Mouse (Mus musculus) myocyte (in vitro differentiated cells): ENCODE results near the gene Tbc1d23. TPM values are rescaled to one million over a fixed set of nuclear protein-coding genes. Genes with fewer than 3 reads are reported as not detected.

ENCODE experiments used
- H3K27me3 ChIP-seq: one replicate; pipeline ENCODE4 v1.6.1; 2011; ENCODE audit not compliant: control insufficient read depth, insufficient read depth, insufficient read length
- H3K36me3 ChIP-seq: one replicate; pipeline ENCODE4 v1.6.1; 2011; ENCODE audit not compliant: control insufficient read depth, insufficient read depth
- H3K4me2 ChIP-seq: one replicate; pipeline ENCODE4 v1.6.1; 2011; ENCODE audit warnings: low read depth, control low read depth
- H3K4me3 ChIP-seq: one replicate; pipeline ENCODE4 v1.5.1; 2011; ENCODE audit warnings: mild to moderate bottlenecking, control low read depth, moderate library complexity
- H3K79me2 ChIP-seq: one replicate; pipeline ENCODE4 v1.6.1; 2011; ENCODE audit not compliant: control insufficient read depth, insufficient read depth
- H3ac ChIP-seq: one replicate; pipeline ENCODE4 v1.6.1; 2011; ENCODE audit not compliant: control insufficient read depth, insufficient read length
- CEBPB ChIP-seq: IDR thresholded peaks from 2 replicates; pipeline ENCODE4 v1.6.1; 2011; ENCODE audit warnings: mild to moderate bottlenecking, moderate library complexity; ENCODE audit not compliant: poor library complexity, insufficient read depth, severe bottlenecking
- E2F4 ChIP-seq: IDR thresholded peaks from one replicate; pipeline ENCODE4 v1.6.1; 2011; ENCODE audit warnings: mild to moderate bottlenecking, control low read depth, moderate library complexity; ENCODE audit not compliant: insufficient read depth
- MAX ChIP-seq: IDR thresholded peaks from one replicate; pipeline ENCODE4 v1.6.1; 2011; ENCODE audit warnings: low read depth, mild to moderate bottlenecking, control low read depth
- MYOD1 ChIP-seq, 3 experiments: IDR thresholded peaks; one replicate each; pipeline ENCODE4 v1.6.1; 2011; ENCODE audit warnings: control low read depth in 2 of 3, low read depth in 2 of 3, mild to moderate bottlenecking in 2 of 3, moderate library complexity in 1 of 3; ENCODE audit not compliant: insufficient read length in 2 of 3, control insufficient read depth in 1 of 3
- MYOG ChIP-seq, 3 experiments: IDR thresholded peaks; one replicate each; pipeline ENCODE4 v1.6.1; 2011; ENCODE audit warnings: control low read depth in 2 of 3, low read depth in 2 of 3, mild to moderate bottlenecking in 2 of 3; ENCODE audit not compliant: insufficient read length in 2 of 3, control insufficient read depth in 1 of 3, insufficient read depth in 1 of 3
- POLR2A ChIP-seq: IDR thresholded peaks from one replicate; pipeline ENCODE4 v1.6.1; 2011; ENCODE audit warnings: low read depth, mild to moderate bottlenecking, control low read depth, moderate library complexity; ENCODE audit not compliant: insufficient read length
- POLR2AphosphoS2 ChIP-seq: IDR thresholded peaks from one replicate; pipeline ENCODE4 v1.6.1; 2011; ENCODE audit warnings: low read depth, control low read depth; ENCODE audit not compliant: insufficient read length
- REST ChIP-seq: IDR thresholded peaks from one replicate; pipeline ENCODE4 v1.6.1; 2011; ENCODE audit warnings: mild to moderate bottlenecking, control low read depth, moderate library complexity; ENCODE audit not compliant: insufficient read depth, insufficient read length
- SRF ChIP-seq: IDR thresholded peaks from one replicate; pipeline ENCODE4 v1.6.1; 2011; ENCODE audit warnings: low read depth; ENCODE audit not compliant: control insufficient read depth, insufficient read length
- TCF12 ChIP-seq: IDR thresholded peaks from one replicate; pipeline ENCODE4 v1.6.1; 2011; ENCODE audit warnings: mild to moderate bottlenecking, control low read depth; ENCODE audit not compliant: poor library complexity, insufficient read depth, severe bottlenecking
- TCF3 ChIP-seq: IDR thresholded peaks from one replicate; pipeline ENCODE4 v1.6.1; 2011; ENCODE audit warnings: low read depth, control low read depth; ENCODE audit not compliant: insufficient read length
- USF1 ChIP-seq: IDR thresholded peaks from one replicate; pipeline ENCODE4 v1.6.1; 2011; ENCODE audit warnings: low read depth, mild to moderate bottlenecking, control low read depth, moderate library complexity
- polyA plus RNA-seq: library from polyadenylated mRNA; unstranded; fragments of >200 nt; fragmentation: generic; extraction: Trizol; gene quantifications from one replicate; pipeline ENCODE4 v1.2.1, GENCODE M21; 2012; ENCODE audit warnings: missing spikeins

The Tbc1d23 gene
- polyA plus RNA-seq, 1 experiment = 9.6 TPM

DNA sequence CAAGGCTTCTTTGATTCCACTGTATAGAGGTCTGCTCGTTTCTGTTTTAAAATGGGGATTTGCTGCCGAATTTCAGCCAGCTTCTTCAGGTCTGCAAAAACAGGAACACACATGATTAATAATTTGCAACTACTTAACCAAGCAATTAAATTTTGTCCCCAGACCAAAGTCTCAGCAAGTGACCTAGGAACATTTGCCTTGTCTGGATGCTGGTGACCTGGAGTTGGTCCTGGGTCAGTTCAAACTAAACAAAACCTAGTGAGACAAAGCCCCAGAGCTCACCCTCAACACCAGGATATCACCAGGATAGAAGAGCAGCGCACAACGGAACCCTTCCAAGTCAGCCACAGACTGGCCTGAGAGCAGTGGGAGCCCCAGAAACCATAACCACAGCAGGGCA is 74.2 kb downstream of the Tbc1d23 start:
- Histone ChIP-seq H3K79me2 (no peaks in the 10 kb centered on the region), H3ac (no peak overlapping the region), H3K4me2 (no peak overlapping the region), H3K27me3 (no peaks in the 10 kb centered on the region), H3K4me3 (no peak overlapping the region), H3K36me3 (peaks cover 52% of the 10 kb centered on the region)
- TF ChIP-seq POLR2AphosphoS2 (peak; percentile 43), USF1 (no peak), POLR2A (no peak), TCF12 (no peak), MYOG (IDR thresholded peaks at IDR 0.05; ENCODE audit: control insufficient read depth in 1 of 3, insufficient read depth in 1 of 3, insufficient read length in 2 of 3, low read depth in 2 of 3) (no peak)

DNA sequence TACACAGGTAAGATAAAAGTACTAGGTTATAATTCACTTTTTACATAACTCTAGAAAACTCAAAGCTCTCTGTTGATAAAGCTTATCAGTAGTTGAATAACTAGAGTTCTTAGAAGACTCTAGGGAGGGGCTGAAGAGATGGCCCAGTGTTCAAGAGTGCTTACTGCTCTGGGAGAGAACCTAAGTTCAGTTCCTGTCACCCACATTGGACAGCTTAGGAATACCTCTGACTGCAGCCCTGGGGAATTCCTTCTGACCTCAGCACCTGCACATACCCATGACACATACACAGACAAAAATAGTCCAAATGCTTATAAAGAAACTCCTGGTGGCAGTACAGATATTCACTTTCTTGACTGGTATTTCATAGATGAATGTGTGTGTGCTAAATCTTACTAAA is 75.4 kb downstream of the Tbc1d23 start:
- no peak for TF ChIP-seq E2F4
- no peak for TF ChIP-seq MYOD1 (IDR thresholded peaks at IDR 0.05; ENCODE audit: control insufficient read depth in 1 of 3, insufficient read length in 2 of 3, low read depth in 2 of 3)
- TF ChIP-seq TCF12 = no peak
- TF ChIP-seq MAX = no peak
- TF ChIP-seq CEBPB = no peak
- no peak for TF ChIP-seq TCF3
- no peak for TF ChIP-seq REST
- no peak for TF ChIP-seq POLR2AphosphoS2
- TF ChIP-seq POLR2A = no peak
- TF ChIP-seq MYOG (IDR thresholded peaks at IDR 0.05; ENCODE audit: control insufficient read depth in 1 of 3, insufficient read depth in 1 of 3, insufficient read length in 2 of 3, low read depth in 2 of 3) = no peak
- no peak for TF ChIP-seq SRF
- no peak for TF ChIP-seq USF1
- no peaks in the 10 kb centered on the region for H3K79me2 ChIP-seq
- peaks cover 53% of the 10 kb centered on the region for H3K36me3 ChIP-seq
- no peak overlapping the region for H3K4me2 ChIP-seq
- no peak overlapping the region for H3K4me3 ChIP-seq
- H3K27me3 ChIP-seq = no peaks in the 10 kb centered on the region
- no peak overlapping the region for H3ac ChIP-seq

DNA sequence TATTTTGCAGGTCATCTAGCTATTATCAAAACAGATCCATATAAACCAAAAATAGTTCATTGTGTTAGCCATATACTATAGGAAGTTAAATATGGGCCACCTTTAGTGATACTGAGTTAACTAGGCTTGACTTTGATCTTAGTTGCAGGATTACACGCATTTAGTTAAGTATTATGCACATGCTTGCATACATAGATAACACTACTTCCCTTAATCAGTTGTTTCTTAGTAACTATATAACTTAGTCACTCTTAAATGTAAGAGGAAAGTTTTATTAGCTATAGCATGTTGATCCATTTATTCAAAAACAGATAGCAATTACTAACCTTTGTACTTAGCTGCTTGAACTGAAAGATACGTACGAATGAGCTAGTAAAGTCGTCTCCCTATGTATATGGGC is 79.9 kb downstream of the Tbc1d23 start:
- TF ChIP-seq CEBPB = no peak
- no peak for TF ChIP-seq TCF3
- TF ChIP-seq TCF12 = no peak
- no peak for TF ChIP-seq POLR2A
- TF ChIP-seq E2F4 = no peak
- no peak for TF ChIP-seq REST
- no peak for TF ChIP-seq POLR2AphosphoS2
- TF ChIP-seq MYOG (IDR thresholded peaks at IDR 0.05; ENCODE audit: control insufficient read depth in 1 of 3, insufficient read depth in 1 of 3, insufficient read length in 2 of 3, low read depth in 2 of 3) = no peak
- no peak for TF ChIP-seq MAX
- TF ChIP-seq SRF = no peak
- no peak for TF ChIP-seq MYOD1 (IDR thresholded peaks at IDR 0.05; ENCODE audit: control insufficient read depth in 1 of 3, insufficient read length in 2 of 3, low read depth in 2 of 3)
- no peak for TF ChIP-seq USF1
- no peak overlapping the region for H3K4me3 ChIP-seq
- H3K27me3 ChIP-seq = no peaks in the 10 kb centered on the region
- H3K79me2 ChIP-seq = no peaks in the 10 kb centered on the region
- H3ac ChIP-seq = no peak overlapping the region
- no peak overlapping the region for H3K4me2 ChIP-seq
- H3K36me3 ChIP-seq = peaks cover 70% of the 10 kb centered on the region

GRCm38 (mm10) chr16:57144741-57145140 is 86.6 kb downstream of the Tbc1d23 start:
- peaks cover 73% of the 10 kb centered on the region for H3K36me3 ChIP-seq
- TF ChIP-seq MAX (no peak), MYOG (IDR thresholded peaks at IDR 0.05; ENCODE audit: control insufficient read depth in 1 of 3, insufficient read depth in 1 of 3, insufficient read length in 2 of 3, low read depth in 2 of 3) (no peak), SRF (no peak), TCF3 (no peak), POLR2AphosphoS2 (no peak), MYOD1 (IDR thresholded peaks at IDR 0.05; ENCODE audit: control insufficient read depth in 1 of 3, insufficient read length in 2 of 3, low read depth in 2 of 3) (no peak), USF1 (no peak), E2F4 (no peak), TCF12 (no peak), POLR2A (no peak), REST (no peak), CEBPB (no peak)
- no peaks in the 10 kb centered on the region for H3K79me2 ChIP-seq
- H3K4me3 ChIP-seq = no peak overlapping the region
- H3ac ChIP-seq = no peak overlapping the region
- no peaks in the 10 kb centered on the region for H3K27me3 ChIP-seq
- H3K4me2 ChIP-seq = no peak overlapping the region

DNA sequence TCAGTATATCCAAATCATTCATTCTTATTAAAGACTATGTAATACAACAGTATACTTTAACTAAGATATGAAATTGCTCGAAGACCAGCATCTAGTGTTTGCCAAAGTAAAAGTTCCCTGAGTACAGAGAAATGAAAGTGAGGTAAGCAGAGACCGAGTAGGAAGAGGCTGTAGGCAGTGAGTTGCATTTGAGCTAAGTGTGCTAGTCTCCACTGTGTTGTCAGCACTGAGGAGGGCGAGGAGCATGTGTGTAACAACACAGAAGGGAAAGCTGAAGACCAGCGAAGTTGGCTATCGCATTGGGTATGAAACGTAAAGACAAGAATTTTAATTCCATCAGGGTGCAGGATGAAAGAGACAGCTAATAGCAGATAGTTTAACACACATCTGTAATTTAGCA is 97.7 kb downstream of the Tbc1d23 start:
- Histone ChIP-seq H3K79me2 (peaks cover 65% of the 10 kb centered on the region), H3K4me3 (no peak overlapping the region), H3ac (no peak overlapping the region), H3K36me3 (peaks cover 37% of the 10 kb centered on the region), H3K27me3 (no peaks in the 10 kb centered on the region), H3K4me2 (no peak overlapping the region)
- TF ChIP-seq POLR2AphosphoS2 (no peak), USF1 (no peak), TCF12 (no peak), POLR2A (no peak), MYOG (IDR thresholded peaks at IDR 0.05; ENCODE audit: control insufficient read depth in 1 of 3, insufficient read depth in 1 of 3, insufficient read length in 2 of 3, low read depth in 2 of 3) (no peak), MYOD1 (IDR thresholded peaks at IDR 0.05; ENCODE audit: control insufficient read depth in 1 of 3, insufficient read length in 2 of 3, low read depth in 2 of 3) (no peak), CEBPB (no peak), E2F4 (no peak), MAX (no peak), REST (no peak), TCF3 (no peak), SRF (no peak)
